Mouse (Mus musculus): ENCODE data around the gene Gm10964. TPM values are rescaled to one million over a fixed set of nuclear protein-coding genes. Genes with fewer than 3 reads are reported as not detected.
A peak's percentile ranks its signal among the peaks of the same experiment; 100 is the strongest.
"Not testable (repeated sequence)": the region's sequence is repeated elsewhere in the genome, so short reads cannot be mapped to it uniquely, and the experiment has no call there.

Gene Gm10964
- polyA plus RNA-seq, 1 experiment = not detected

GRCm38 (mm10) chr3:103789096-103789495 is 49.9 kb downstream of the Gm10964 start:
- no peak overlapping the region for H3K27ac ChIP-seq (ENCODE audit: insufficient read depth, low read length)
- H3K4me3 ChIP-seq (ENCODE audit: insufficient read depth, low read length) = no peak overlapping the region
- TF ChIP-seq CTCF (IDR thresholded peaks at IDR 0.05; ENCODE audit: extremely low read depth, insufficient read depth, low read length) = no peak
- H3K4me1 ChIP-seq (ENCODE audit: control insufficient read depth, insufficient read depth, low read length) = peaks cover 6% of the 10 kb centered on the region; the same call in 1 of the 2 replicates

GRCm38 (mm10) chr3:103789891-103790345 is 50.8 kb downstream of the Gm10964 start:
- H3K4me3 ChIP-seq (ENCODE audit: insufficient read depth, low read length) = peak overlapping the region; percentile 97
- peak overlapping the region; percentile 84 for H3K27ac ChIP-seq (ENCODE audit: insufficient read depth, low read length)
- peaks cover 4% of the 10 kb centered on the region; the same call in 1 of the 2 replicates for H3K4me1 ChIP-seq (ENCODE audit: control insufficient read depth, insufficient read depth, low read length)
- TF ChIP-seq CTCF (IDR thresholded peaks at IDR 0.05; ENCODE audit: extremely low read depth, insufficient read depth, low read length) (no peak), POLR2A (IDR thresholded peaks at IDR 0.05; ENCODE audit: extremely low read depth, insufficient read depth, low read length) (no peak)

- Histone ChIP-seq H3K27ac (ENCODE audit: insufficient read depth, low read length) (peak overlapping the region; percentile 84), H3K4me3 (ENCODE audit: insufficient read depth, low read length) (peak overlapping the region; percentile 97), H3K4me1 (ENCODE audit: control insufficient read depth, insufficient read depth, low read length) (peaks cover 4% of the 10 kb centered on the region; the same call in 1 of the 2 replicates)
- no peak for TF ChIP-seq POLR2A (IDR thresholded peaks at IDR 0.05; ENCODE audit: extremely low read depth, insufficient read depth, low read length)
- no peak for TF ChIP-seq CTCF (IDR thresholded peaks at IDR 0.05; ENCODE audit: extremely low read depth, insufficient read depth, low read length)
Measured at GRCm38 (mm10) chr3:103790346-103791145, 51.4 kb downstream of the Gm10964 start.

- Histone ChIP-seq H3K27ac (ENCODE audit: insufficient read depth, low read length) (peak within 1 kb of the TSS; percentile 99), H3K4me3 (ENCODE audit: insufficient read depth, low read length) (peak within 1 kb of the TSS; percentile 97), H3K4me1 (ENCODE audit: control insufficient read depth, insufficient read depth, low read length) (peaks cover 3% of the 10 kb centered on the region; the same call in 1 of the 2 replicates)
- TF ChIP-seq CTCF (IDR thresholded peaks at IDR 0.05; ENCODE audit: extremely low read depth, insufficient read depth, low read length) = no peak
- TF ChIP-seq POLR2A (IDR thresholded peaks at IDR 0.05; ENCODE audit: extremely low read depth, insufficient read depth, low read length) = peak; percentile 77
Measured at GRCm38 (mm10) chr3:103791230-103792110, 52.3 kb downstream of the Gm10964 start, which contains the start of gene Hipk1. Gene Hipk1, minus strand, starts transcription at chr3:103791563.

- H3K27ac ChIP-seq (ENCODE audit: insufficient read depth, low read length) = peak overlapping the region; percentile 99
- not testable (repeated sequence) for H3K4me1 ChIP-seq (ENCODE audit: control insufficient read depth, insufficient read depth, low read length); H3K4me3 ChIP-seq (ENCODE audit: insufficient read depth, low read length)
Measured at GRCm38 (mm10) chr3:103792111-103792406, 52.9 kb downstream of the Gm10964 start.

GRCm38 (mm10) chr3:103792566-103792965 is 53.4 kb downstream of the Gm10964 start:
- Histone ChIP-seq H3K27ac (ENCODE audit: insufficient read depth, low read length) (no peak overlapping the region), H3K4me1 (ENCODE audit: control insufficient read depth, insufficient read depth, low read length) (peaks cover 2% of the 10 kb centered on the region; the same call in 1 of the 2 replicates), H3K4me3 (ENCODE audit: insufficient read depth, low read length) (no peak overlapping the region)
- TF ChIP-seq CTCF (IDR thresholded peaks at IDR 0.05; ENCODE audit: extremely low read depth, insufficient read depth, low read length) = no peak
- TF ChIP-seq POLR2A (IDR thresholded peaks at IDR 0.05; ENCODE audit: extremely low read depth, insufficient read depth, low read length) = no peak

Other genes with a start within 250 kb of the Gm10964 start
- 10.3 and 15.1 TPM in 2 replicates for gene Syt6, start 164.1 kb upstream of the Gm10964 start, polyA plus RNA-seq (2012; rRNA removed)
- 0.10 and 0.13 TPM in 2 replicates for gene Atg4a-ps, start 93.3 kb upstream of the Gm10964 start, polyA plus RNA-seq (2012; rRNA removed)
- gene Olfml3, start 1.4 kb upstream of the Gm10964 start, polyA plus RNA-seq (2012; rRNA removed) = 14.3 and 14.5 TPM in 2 replicates
- 41.2 and 42.0 TPM in 2 replicates for gene Hipk1, start 52.2 kb downstream of the Gm10964 start, polyA plus RNA-seq (2012; rRNA removed)
- 5.8 and 6.6 TPM in 2 replicates for gene Dclre1b, start 70.1 kb downstream of the Gm10964 start, polyA plus RNA-seq (2012; rRNA removed)
- 14.8 and 15.6 TPM in 2 replicates for gene Ap4b1, start 70.2 kb downstream of the Gm10964 start, polyA plus RNA-seq (2012; rRNA removed)
- 0.09 and 0.40 TPM in 2 replicates for gene Gm43064, start 70.2 kb downstream of the Gm10964 start, polyA plus RNA-seq (2012; rRNA removed)
- gene Bcl2l15, start 93.2 kb downstream of the Gm10964 start, polyA plus RNA-seq (2012; rRNA removed) = 3.0 and 4.1 TPM in 2 replicates
- 1.3 and 1.4 TPM in 2 replicates for gene Ptpn22, start 120.4 kb downstream of the Gm10964 start, polyA plus RNA-seq (2012; rRNA removed)
- gene Rsbn1, start 174.8 kb downstream of the Gm10964 start, polyA plus RNA-seq (2012; rRNA removed) = 9.5 and 9.8 TPM in 2 replicates
- gene Phtf1, start 228.7 kb downstream of the Gm10964 start, polyA plus RNA-seq (2012; rRNA removed) = 25.3 and 27.7 TPM in 2 replicates